Mouse (Mus musculus): ENCODE data around the gene AL607142.1.

The AL607142.1 gene

DNA sequence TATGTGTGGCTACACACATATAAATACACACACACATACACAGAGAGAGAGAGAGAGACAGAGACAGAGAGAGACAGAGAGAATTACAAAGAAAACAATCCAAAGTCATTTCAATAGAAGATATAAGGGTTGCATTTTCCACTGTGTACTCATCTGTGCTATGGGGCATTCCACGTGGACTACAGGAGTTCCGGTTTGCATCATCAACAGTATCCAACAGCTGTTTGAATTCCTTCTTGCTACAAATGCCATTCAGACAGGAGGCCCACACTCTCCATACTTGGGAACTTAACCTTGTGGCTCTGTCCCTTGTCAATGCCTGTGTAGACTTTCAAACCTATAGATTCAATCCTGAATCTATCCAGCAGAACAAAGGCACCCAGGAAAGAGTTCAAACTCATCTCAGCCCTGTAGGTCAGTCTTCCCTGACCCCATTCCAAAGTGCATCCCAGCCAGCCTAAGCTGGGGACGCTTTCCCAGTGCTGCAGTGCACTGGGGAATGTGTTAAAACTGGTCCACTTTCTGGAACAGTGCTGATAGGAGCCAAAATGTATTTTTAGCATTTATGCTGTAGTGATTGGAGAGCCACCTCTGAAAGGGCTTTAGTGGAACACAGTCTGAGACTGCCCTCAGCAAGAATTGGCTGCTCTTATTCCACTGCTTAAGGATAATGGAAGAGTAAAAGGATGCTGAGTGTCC is 4.2 kb downstream of the AL607142.1 start:
- no peak for TF ChIP-seq GATA4 (IDR thresholded peaks at IDR 0.05; ENCODE audit: insufficient replicate concordance, low read length)

DNA sequence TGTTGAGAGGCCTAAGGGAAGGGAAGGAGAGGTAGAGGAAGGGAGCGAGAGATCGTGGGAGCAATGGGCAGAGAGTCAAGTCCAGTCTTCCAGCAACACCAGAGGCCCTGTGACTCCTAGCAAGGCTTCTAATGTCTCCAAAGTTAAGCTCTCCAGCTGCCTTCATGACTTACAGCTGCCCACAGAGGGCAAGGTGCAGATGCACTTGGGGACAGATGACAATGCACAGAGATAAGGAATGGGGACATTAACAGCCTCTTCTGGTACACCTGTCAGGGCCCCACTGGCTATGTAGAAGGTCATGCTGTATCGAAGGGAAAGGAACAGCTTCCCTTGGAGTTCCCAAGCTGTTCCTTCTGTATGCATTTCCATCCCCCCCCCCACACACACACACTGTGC is 4.8 kb downstream of the AL607142.1 start:
- TF ChIP-seq GATA4 (IDR thresholded peaks at IDR 0.05; ENCODE audit: insufficient replicate concordance, low read length): no peak

DNA sequence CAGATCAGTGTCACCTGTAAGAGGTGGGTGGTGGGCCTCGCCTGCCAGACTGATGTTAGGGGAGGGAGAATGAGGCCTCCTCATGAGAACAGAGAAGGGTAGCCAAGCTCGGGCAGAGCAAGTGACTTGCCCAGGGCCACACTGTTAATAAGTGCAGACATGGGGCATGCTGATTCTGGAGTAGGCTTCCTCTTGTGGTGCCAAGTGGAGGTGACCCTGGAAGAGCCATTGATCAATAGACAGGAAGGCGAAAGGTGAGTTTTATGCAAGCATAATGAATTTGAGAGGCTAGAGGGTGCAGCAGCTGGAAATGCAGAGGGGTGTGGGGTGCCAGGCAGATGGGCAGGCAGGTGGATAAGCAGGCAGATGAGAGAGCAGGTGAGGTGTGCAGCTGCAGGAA is 6.6 kb downstream of the AL607142.1 start:
- TF ChIP-seq GATA4 (IDR thresholded peaks at IDR 0.05; ENCODE audit: insufficient replicate concordance, low read length): no peak

DNA sequence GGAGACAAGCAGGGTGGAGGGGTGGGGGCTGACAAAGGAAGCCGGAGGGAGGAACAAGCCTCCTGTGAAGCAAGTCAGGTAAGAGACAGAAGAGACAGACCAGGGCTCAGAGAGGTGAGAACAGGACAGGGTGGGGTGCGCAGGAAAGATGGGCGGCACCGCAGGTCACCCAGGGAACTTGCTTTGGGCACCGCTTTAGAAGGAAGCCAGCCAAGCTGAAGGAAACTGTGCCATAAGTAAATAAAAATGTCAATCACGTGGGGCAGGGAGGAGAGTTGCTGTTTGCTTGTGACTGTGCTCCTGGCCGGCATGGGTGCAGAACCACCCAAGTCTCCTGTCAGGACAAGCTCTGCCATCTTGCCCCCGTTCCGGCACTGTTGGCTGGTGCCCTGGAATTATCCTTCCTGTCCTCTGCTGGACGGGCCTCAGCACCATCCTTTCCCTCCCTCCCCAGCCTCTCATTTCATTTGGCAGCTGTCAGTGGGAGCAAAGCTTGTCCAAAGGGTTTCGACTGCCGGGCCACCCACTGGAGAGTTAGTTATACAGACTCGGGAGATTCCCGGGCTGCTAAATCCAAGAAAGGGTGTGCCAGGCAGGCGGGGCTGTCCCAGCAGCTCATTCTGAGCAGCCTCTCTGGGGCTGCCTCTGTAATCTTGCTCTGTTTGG is 7.2 kb downstream of the AL607142.1 start:
- TF ChIP-seq GATA4 (IDR thresholded peaks at IDR 0.05; ENCODE audit: insufficient replicate concordance, low read length): no peak

DNA sequence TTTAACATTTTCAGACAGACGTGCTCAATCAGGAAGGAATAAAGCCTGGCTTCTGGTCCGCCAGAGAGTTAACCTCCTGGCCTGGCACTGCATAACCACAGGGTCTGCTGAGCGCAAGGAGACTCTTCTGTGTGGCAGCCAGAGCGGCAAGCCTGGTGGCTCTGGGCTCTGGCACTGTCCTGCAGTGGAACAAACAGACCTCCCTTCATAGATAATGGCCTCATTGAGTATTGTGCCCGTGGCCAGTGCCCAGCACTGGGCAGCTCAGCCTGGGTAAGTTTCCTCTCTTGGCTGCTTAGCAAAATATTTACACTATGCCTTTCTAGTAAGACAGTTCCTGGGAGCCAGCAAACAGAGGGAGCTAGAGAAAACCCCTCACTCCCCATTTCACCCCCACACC is 9.3 kb downstream of the AL607142.1 start:
- TF ChIP-seq GATA4 (IDR thresholded peaks at IDR 0.05; ENCODE audit: insufficient replicate concordance, low read length): no peak

DNA sequence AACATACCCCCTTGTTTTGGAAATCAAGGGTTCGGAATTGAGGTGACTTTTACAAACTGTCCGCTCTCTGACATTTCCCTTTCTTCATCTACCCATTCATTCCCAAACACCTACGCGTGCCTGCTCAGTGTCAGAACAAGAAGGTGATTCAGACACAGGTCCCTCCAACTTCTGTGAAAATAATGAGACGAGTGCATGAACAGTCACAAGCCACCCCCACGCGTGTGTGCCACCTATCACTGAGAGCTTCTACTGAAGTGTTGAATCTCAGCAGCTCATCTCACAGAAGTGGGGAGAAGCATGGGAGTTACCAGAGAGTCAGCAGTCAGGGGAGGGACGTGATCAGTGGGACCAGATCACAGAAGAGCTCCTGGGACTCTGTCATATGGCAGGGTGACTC is 12.5 kb downstream of the AL607142.1 start:
- no peak for TF ChIP-seq GATA4 (IDR thresholded peaks at IDR 0.05; ENCODE audit: insufficient replicate concordance, low read length)

DNA sequence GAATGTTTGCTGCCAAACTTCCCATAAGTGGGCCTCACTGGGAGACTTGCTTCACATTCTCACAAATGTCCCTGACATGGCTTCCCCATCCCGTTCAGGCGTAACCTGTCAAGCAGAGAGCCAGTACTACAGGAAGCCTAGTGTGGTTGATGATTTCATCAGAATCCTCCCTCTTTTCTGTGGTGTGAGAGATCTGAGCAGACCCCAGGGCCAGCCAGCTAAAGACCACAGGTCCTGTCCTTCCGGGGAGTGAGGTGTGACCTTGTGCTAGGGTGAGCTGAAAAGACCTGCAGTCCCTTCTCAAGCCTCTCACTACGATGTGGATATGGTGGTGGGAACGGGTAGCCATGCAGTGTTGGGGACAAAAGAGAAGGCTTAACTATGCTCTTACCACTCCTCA is 17.7 kb downstream of the AL607142.1 start:
- TF ChIP-seq GATA4 (IDR thresholded peaks at IDR 0.05; ENCODE audit: insufficient replicate concordance, low read length): no peak

DNA sequence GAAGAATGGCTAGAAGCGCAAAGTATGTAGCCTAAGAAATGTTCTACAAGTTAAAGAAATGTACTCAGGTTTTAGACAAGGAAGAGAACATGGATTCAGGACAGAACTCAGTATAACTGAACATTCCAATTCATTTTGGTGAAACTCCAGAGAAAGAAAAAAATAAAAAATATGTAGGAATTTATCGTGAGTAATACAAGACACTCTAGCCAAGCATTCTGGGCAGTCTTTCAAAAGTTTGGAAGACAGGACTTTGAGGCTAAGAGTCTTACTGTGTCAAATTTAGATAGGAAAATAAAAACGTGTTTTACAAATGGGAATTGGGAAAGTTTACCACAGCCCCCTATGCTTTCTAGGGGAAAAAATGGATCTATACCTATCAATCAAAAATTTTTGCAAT is 18.9 kb downstream of the AL607142.1 start:
- TF ChIP-seq GATA4 (IDR thresholded peaks at IDR 0.05; ENCODE audit: insufficient replicate concordance, low read length): no peak

DNA sequence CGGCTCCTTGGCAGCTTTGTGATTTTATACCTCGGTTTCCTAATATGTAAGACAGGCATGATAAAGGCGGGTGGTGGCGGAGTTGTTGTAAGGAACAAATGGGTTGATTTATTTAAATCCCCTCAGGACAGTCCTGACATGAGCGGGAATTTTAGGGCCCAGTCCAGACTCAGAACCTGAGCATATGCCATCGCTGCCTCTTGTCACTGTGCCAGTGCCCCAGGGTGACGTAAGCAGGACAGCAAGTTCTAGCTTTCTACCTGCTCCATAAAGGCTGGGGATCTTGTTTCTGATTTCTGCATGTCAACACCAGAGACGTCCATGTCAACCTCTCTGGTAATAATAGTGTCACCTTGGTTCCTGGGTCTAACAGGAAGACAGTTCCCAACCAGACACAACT is 24.7 kb downstream of the AL607142.1 start:
- TF ChIP-seq GATA4 (IDR thresholded peaks at IDR 0.05; ENCODE audit: insufficient replicate concordance, low read length): no peak

DNA sequence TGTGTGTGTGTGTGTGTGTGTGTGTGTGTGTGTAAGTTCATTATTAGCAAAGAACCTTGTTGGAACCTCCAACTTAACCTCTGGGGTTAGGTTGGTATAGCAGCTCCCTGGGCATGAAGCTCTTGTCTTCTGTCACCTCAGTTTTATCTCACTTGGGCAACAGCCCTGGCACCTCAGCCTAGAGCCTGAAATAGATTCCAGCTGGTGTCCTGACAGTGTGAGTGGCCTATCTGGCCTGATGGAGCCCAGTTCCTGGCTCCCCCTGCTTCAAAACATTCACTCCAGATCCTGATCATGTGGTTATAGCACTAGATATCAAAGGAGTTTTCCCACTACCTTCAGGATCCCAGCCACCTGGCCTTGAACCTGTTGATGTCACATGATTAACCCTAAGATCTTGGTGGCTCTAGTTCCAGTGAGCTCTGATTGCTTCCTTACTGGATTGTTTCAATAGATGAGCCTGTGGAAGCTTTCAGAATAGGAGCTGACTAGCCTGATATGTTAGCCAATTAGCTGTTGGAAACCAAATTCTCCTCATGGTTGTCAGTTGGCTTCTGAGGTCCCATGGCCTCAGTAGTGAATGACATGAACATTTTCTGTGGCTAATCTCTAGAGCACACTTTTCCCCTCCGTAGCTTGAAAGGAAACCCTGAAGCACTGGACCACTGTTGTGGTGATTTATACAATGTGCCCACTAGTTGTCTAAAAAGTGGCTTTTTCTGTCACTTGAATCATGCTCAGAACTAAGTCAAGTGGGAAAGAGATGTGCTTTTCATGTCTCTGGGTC is 27.4 kb downstream of the AL607142.1 start:
- no peak for TF ChIP-seq GATA4 (IDR thresholded peaks at IDR 0.05; ENCODE audit: insufficient replicate concordance, low read length)

DNA sequence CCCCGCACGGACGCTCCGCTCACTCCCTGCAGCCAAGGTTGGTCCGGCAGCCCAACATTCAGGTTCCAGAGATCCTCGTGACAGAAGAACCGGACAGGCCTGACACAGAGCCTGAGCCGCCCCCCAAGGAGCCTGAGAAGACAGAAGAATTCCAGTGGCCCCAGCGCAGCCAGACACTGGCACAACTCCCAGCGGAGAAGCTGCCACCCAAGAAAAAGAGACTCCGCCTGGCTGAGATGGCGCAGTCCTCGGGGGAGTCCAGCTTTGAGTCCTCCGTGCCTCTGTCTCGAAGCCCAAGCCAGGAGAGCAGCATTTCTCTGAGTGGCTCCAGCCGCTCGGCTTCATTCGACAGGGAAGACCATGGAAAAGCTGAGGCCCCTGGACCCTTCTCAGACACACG is 32.1 kb downstream of the AL607142.1 start:
- no peak for TF ChIP-seq GATA4 (IDR thresholded peaks at IDR 0.05; ENCODE audit: insufficient replicate concordance, low read length)

DNA sequence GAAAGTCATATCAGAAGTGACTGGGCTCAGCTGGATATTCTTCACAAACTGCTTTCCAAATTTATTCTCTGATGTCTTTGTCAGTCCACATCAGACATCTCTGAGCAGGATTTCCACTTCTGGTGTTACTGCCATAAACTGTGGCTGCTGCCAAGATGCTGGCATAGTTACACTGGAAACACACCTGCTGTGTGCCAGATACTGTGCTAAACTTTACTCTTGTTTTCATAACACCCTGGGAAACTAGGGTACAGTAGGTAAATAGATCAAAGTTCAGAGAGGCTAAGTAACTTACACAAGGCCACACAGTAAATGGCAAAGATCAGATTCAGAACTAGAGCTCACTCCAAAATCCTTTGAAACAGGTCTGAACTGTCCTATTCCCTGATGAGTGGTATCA is 36.4 kb downstream of the AL607142.1 start:
- no peak for TF ChIP-seq GATA4 (IDR thresholded peaks at IDR 0.05; ENCODE audit: insufficient replicate concordance, low read length)

DNA sequence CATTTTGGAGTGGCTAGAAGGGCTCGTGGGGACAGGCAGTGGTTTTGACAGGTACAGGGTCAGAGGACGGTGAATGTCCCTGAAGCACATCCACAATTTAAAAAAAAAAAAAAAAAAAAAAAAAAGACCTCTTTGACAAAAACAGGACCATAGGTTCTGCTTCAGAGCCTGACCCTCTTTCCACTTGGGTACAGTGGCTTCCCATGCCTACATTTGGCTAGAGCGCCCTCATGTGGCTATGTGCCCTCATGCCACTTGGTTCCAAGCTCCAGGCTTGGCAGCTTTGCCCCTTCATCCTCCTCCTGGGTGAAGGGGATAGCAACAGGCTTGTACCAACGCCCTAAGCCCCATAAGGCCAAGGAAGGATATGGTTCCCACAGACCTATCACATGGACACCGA is 39.8 kb downstream of the AL607142.1 start:
- TF ChIP-seq GATA4 (IDR thresholded peaks at IDR 0.05; ENCODE audit: insufficient replicate concordance, low read length): no peak

DNA sequence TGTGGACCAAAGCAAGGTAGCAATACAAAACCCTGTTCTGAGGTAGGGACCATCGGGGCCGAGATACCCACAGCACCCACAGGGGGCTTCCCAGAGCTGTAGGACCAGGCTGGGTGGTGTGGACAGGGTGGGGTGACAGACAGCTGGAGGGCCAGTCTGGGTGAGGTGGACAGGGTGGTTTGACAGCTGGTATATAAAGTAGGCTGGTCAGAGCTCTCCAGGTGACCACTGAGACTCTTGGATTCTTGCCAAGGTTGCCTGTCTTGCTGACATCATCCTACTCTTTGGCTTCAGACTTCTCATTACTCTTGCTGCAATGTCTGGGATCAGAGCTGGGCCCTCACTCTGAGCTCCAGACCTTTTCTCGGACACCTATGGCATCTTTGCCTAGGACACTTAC is 41.6 kb downstream of the AL607142.1 start:
- no peak for TF ChIP-seq GATA4 (IDR thresholded peaks at IDR 0.05; ENCODE audit: insufficient replicate concordance, low read length)

DNA sequence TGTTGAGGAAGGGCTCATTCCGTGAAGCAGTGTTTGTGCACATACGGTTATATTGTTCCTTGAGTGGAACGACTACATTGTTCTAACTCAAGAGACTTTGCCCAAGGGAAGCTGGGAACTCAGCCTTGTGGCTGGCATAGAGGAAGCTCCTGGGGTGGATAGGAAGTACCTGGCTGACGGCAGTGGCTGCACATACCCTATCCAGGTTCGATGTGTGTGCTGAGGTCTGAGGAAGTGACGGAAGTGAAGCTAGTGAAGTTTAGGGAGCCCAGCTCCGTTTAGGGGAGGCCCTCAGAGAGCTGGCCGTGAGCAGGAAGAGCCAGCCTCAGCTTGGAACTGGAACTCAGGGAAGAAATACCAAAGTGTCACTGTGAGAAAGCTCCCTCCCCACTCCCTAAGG is 43.0 kb downstream of the AL607142.1 start:
- no peak for TF ChIP-seq GATA4 (IDR thresholded peaks at IDR 0.05; ENCODE audit: insufficient replicate concordance, low read length)

DNA sequence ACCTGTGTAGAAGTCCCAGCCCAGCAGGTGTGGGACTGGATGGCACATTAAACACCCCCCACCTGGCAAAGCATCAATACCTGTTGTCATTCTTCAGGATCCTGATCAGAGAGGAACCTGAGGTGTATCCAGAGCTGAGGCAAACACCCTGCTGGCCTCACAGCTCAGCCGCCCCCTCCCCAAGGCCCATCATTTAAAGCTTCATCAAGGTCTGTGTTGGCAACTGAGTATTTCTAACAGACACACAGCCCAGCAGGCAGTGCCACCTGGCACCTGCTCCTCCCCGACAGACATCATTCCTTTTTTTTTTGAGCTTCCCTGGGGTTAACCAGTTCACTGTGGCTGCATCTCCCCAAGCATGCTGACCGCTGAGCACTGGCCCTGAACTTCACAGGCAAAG is 50.7 kb downstream of the AL607142.1 start:
- TF ChIP-seq GATA4 (IDR thresholded peaks at IDR 0.05; ENCODE audit: insufficient replicate concordance, low read length): no peak

Measured in liver, adult (tissue).